Mouse (Mus musculus): Measurements from ENCODE around the gene Usp19.

Gene Usp19

DNA sequence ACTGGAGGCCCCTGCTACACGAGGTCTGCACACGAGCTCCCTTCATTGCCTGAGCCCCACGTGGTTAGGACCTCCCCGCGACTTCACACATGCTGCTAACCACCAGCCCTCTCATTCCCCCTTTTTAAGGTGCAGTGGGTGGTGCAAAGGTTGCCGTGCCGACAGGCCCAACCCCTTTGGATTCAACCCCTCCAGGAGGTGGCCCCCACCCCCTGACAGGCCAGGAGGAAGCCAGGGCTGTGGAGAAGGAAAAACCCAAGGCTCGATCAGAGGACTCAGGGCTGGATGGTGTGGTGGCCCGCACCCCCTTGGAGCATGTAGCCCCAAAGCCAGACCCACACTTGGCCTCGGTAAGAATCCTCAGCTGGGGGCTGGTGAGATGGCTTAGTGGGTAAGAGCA, 4.5 kb downstream of the Usp19 start:
- no peak for DNase-seq (ENCODE audit: low read depth, low spot score)

DNA sequence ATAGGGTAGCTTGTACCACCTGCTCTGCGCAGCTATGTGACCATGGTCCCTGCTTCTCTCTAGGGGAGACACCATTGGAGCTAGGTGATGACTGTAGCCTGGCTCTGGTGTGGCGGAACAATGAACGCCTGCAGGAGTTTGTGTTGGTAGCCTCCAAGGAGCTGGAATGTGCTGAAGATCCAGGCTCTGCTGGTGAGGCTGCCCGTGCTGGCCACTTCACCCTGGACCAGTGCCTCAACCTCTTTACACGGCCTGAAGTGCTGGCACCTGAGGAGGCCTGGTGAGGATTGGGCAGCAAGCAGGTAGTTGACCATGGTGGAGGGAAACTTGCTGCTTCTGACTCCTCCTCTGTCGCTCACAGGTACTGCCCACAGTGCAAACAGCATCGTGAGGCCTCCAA, 8.8 kb downstream of the Usp19 start:
- no peak for DNase-seq (ENCODE audit: low read depth, low spot score)

DNA sequence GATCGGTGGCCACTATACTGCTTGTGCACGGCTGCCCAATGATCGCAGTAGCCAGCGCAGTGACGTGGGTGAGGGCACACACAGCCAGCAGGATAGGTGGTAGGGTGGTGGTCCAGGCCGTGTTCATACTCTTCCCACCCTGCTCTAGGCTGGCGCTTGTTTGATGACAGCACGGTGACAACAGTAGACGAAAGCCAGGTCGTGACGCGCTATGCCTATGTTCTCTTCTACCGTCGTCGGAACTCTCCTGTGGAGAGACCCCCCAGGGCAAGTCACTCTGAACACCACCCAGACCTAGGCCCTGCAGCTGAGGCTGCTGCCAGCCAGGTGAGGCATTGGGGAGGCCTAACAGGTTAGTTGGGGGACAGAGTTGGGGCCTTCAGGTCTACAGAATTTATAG, 9.5 kb downstream of the Usp19 start:
- DNase-seq (ENCODE audit: low read depth, low spot score), result no peak

DNA sequence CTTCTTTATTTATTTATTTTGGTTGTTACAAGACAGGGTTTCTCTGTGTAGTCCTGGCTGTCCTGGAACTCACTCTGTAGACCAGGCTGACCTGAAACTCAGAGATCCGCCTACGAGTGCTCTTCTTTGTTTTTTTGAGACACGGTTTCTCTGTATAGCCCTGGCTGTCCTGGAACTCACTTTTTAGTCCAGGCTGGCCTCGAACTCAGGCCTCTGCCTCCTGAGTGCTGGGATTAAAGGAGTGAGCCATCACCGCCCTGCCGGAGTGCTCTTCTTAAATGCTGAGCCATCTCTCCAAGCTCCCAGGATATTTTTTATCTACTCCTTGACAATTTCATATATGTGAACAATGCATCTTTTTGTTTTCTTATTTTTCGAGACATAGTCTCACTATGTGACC, 16.5 kb downstream of the Usp19 start:
- no peak for DNase-seq (ENCODE audit: low read depth, low spot score)

DNA sequence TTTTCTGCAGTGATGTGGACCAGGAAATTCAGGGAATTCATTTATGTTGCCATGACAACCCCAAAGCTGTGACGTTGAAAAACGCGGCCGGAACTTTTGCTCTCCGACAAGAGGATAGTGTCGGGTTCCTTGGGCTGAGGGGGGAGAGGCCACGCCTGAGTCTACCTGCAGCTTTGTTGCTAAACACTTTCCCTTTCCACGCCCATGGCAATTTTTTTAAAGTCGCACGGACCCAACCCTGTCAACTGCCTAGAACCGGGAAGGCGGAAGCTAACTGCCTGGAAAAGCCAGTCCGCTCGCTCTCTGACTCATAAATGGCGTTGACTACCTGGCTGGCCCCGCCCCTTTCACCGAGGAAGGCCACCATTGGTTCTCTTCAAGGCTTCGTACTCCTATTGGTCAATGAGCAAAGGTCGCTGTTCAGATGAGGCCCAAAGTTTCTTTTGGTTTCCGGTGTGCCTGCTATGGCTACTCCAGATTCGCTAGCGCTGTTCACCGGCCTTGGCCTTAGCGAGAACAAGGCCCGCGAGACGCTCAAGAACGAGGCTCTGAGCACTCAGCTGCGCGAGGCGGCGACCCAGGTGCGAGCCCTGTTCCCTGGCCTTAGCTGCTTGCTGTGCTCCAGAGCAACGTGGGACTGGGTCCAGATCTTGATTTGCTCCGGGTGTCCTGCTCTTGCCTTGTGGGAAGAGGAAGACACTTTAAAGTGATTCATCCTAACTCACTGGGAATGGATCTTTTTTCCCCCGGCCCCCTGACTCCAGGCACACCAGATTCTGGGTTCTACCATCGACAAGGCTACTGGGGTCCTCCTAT, 17.4 kb downstream of the Usp19 start, which contains the start of gene Qars:
TSS of gene Qars (plus strand) at position 88 of the 816 bp plus-strand sequence.
- peak; percentile 96 for DNase-seq (ENCODE audit: low read depth, low spot score)

DNA sequence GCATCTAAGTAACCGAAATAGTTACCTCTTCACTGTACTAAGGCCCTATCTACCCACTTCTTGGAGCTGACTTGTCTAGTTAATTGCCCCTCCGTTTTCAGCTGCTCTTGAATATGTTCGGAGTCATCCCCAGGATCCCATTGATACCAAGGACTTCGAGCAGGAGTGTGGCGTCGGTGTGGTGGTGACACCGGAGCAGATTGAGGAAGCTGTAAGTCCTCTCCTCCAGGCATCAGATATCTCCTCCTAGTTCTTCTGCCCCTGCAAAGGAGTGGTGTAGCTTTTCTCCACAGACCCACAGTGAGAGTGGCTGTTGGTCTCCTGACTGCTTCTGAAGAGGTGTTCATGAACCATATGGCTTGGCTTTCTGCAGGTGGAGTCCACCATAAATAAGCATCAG, 18.4 kb downstream of the Usp19 start:
- DNase-seq (ENCODE audit: low read depth, low spot score), result no peak

DNA sequence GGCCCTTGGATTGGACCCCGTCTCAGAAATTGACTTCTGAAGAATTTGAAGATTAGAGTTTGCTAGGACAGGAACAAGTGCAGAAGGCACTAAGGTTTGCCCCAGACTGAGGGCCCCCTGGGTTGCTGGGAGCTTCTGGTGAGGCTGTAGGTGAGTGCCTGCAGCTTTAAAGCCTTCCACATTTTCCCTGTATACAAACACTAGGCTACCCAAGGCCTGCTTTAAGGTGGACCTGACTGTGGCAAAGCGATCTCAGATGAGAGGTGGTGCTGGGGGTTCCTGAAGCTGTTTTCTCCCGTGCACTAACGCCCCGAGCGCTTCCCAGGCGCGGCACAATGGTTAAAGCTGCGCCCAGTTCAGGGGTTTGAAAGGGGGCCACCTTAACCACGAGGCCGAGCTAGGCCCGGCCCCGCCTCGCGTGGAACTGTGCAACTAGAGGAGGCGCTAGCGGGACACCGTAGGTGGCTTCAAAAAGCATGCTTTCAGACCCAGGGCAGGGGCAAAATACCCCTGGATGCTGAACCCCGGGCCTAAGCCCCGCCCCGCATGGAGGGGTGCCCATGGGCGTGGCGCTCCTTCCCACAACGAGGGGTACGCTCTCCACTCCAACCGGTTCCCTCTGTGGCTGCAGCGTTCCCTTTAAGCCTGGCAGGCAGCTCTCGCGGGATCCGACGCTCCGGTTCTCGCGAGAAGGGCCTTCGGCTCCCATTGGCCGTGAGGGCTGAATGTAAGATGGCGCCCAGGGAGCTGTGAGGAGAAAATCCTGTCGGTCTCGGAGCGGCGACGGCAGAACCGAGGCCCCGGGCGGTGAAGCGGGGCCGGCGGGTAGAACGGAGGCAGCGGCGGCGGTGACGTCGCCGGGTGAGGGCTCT, 26.2 kb downstream of the Usp19 start, which contains the start of gene Qrich1:
TSS of gene Qrich1 (plus strand) at position 427 of the 872 bp plus-strand sequence.
- DNase-seq (ENCODE audit: low read depth, low spot score), result peak; percentile 98

DNA sequence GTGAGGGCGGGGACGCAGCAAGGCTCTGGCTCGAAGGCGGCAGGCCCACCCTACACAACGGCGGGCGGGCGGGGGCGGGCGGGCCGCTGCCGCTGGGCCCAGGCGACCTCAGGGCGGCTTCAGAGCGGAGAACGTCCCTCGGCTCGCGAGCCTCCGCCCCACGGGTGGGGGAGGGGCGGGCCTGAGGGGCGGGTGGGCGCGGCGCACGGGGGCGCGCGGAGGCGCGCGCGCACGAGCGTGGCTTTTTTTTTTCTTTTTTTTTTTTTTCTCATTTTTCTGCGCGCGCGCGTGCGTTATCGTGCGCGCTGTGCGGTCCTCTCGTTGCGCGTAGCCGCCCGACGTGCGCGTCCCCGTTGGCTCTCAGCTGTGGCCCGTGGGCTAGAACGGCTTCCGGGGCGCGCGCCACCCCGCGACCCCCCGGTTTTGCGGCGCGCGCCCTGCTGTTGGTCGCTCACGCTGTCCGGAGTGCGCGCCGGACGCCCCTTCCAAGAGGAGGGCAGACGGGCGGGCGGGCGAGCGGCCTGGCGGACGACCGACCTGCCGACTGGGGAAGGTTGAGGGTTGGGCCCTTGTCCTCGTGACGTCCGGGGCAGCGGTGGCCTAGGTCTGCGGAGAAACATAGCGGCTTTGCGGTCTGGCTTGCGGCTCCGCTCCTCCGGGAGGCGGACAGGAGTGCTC, 27.0 kb downstream of the Usp19 start:
- peak; percentile 88 for DNase-seq (ENCODE audit: low read depth, low spot score)

DNA sequence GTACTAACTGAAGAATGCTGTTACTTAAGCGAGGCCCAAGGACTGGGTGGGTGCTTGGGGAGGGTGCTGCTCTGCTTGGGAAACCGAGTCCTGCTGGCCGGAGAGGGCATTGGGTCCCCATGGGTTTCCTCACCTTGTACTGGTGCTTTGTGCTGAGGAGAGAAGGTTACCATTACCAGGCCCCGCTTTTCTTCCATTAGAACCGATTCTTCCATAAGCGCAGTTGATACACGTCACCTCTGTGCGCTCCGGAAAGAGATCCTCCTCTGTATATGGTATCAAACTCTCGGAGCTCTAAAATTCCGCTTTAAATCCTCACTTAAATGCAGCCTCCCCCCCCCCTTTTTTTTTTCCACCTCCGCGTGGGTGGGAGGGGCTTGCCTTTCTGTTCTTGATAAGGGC, 27.5 kb downstream of the Usp19 start:
- DNase-seq (ENCODE audit: low read depth, low spot score), result peak; percentile 82

DNA sequence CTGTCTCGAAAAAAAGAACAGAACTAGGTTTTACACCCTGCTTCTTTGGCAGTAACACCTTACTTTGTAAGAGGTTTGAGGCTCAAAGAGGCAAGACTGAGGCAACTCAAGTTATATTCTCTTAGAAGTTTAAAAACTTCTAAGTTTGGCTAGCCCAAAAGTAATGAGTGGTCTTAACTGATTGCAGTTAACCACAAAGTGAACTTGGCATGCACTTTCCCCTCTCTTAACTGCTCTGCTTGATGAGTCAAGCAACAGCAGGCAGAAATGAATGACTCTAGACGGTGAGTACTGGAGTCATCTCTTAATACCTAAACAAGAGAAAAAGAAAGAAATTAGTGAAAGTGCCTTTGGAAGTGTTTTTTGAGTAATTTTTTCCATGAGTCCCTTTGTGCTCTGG, 31.2 kb downstream of the Usp19 start:
- no peak for DNase-seq (ENCODE audit: low read depth, low spot score)

DNA sequence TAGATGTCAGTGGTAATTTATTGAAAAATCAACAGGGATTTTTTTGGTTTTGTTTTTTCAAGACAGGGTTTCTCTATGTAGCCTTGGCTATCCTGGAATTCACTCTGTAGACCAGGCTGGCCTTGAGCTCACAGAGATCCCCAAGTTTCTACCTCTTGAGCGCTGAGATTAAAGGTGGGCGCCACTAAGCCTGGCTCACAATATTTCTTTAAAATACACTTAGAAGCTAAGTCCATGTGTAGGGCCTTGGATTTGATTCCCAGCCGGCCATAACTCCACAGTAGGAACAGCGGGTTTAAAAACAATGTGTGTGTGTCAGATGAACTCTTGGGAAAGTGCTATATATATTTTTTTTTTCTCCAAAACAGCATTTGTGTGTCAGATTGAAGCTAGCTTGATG, 32.9 kb downstream of the Usp19 start:
- DNase-seq (ENCODE audit: low read depth, low spot score), result no peak

DNA sequence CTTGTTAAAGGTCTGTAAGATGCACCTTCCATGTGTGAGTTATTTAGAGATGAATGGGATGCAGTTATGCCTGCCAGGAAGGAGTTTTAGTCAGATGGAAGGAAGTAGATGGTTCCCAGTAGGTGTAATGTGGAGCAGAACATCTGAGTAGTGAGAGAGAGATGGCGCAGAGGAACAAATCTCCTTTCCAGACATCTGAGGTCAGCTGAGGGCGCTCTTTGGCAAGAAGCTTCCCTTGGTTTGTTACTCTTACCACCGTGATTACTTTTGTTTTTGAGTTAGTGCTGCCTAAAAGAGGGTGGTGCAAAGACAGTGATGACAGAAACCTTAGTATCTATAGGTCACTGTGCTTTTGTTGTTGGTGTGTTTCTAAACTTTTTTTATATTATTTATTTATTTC, 35.0 kb downstream of the Usp19 start:
- DNase-seq (ENCODE audit: low read depth, low spot score), result no peak

DNA sequence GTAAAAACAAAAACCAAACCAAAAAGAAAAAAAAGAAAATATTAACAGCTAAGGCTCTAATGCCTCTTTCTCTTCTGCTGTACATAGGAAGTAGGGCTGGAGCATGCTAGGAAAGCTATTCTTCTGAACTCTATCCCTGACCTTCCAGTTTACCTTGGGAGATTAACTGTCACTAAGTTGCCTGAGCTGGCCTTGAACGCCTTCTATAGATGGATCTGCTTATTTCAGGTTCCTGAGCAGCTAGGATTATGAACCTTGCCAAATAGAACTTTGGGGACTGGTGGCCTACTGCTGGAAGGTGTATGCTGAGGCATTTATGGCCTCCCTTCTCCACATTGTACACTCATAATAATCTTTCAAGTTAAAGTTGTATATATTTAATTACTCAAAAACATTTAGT, 40.6 kb downstream of the Usp19 start:
- no peak for DNase-seq (ENCODE audit: low read depth, low spot score)

DNA sequence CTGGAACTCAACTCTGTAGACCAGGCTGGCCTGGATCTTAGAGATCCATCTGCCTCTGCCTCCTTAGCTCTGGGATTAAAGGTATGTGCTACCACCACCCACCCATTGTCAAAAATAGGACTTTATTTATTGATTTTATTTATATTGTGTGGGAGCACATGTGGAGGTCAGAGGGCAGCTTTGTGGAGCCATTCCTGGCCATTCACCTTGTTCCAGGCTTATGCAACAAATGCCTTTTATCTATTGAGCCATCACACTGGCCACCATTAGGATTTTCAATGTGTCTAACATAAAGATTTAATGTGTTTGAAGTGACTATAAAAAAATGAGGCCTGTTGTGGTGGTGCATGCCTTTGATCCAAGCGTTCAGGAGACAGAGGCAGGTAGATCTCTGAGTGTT, 41.1 kb downstream of the Usp19 start:
- DNase-seq (ENCODE audit: low read depth, low spot score), result no peak

DNA sequence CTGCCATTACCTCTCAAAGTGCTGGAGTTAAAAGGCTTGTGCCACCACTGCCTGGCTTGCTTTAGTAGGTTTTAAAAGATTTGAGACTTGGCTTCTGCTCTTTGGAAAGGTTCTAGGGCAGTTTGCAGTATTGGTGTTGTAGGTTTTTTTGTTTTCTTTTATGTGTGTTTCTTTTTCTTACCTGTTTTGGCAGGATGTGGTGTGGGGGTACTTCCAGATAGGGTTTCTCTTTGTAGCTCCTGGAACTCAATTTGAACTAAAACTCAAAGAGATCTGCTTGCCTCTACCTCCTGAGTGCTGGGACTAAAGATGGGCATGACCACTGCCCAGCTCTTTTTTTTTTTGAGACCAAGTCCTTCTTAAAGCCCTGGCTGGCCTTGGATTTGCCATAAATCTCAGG, 50.4 kb downstream of the Usp19 start:
- peak; percentile 45 for DNase-seq (ENCODE audit: low read depth, low spot score)

DNA sequence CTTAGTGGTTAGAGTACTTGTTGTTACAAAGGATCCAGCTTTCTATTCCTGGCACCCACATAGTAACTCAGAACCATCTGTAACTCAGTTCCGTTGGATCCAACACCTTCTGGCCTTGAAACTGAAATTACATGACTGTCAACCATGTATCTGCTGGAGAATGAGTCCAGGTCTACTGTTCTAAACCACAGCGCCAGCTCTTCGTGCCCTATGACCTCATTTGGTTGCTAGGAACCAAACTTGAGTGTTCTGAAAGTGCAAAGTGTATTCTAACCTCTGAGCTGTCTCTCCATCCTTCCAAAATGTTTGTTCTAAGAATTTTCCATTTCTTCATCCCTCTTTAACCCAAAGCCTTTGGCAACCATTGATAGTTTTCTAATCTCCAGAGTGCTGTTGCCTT, 55.6 kb downstream of the Usp19 start:
- no peak for DNase-seq (ENCODE audit: low read depth, low spot score)

DNA sequence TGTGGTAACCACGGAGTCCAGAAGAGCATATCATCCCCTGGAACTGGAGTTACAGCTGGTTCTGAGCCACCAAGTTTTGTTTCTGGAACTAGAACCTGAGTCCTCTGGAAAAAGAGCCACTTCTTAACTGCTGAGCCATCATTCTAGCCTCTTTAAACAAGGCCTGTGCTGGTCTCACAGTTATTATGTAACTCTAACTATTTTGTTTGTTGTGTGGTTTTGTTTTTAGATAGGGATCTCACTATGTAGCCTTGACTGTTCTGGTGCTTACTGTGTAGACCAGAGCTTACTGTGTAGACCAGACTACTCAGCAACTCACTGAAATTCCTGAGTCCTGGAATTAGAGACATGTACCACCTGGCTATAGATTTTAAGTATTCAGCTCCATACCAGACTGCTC, 56.5 kb downstream of the Usp19 start:
- DNase-seq (ENCODE audit: low read depth, low spot score), result no peak
